Mouse (Mus musculus) small intestine, adult 2 months (tissue): ENCODE results near the gene Lacc1. TPM values are rescaled to one million over a fixed set of nuclear protein-coding genes. Genes with fewer than 3 reads are reported as not detected.
"Not testable (repeated sequence)": the region's sequence is repeated elsewhere in the genome, so short reads cannot be mapped to it uniquely, and the experiment has no call there.

Experiments
- H3K27ac ChIP-seq: fragments of 200-500 bp; 2 replicates; pipeline ENCODE4 v1.5.1; 2012; ENCODE audit warnings: low read depth, low read length, control low read depth, inconsistent platforms; ENCODE audit not compliant: insufficient read depth
- H3K27me3 ChIP-seq: fragments of 200-500 bp; 2 replicates; pipeline ENCODE4 v1.6.1; 2012; ENCODE audit warnings: mild to moderate bottlenecking, moderate library complexity, low read length, inconsistent platforms; ENCODE audit not compliant: control insufficient read depth, insufficient read depth
- H3K36me3 ChIP-seq: fragments of 200-500 bp; 2 replicates; pipeline ENCODE4 v1.6.1; 2012; ENCODE audit warnings: mild to moderate bottlenecking, low read length, control low read depth, inconsistent platforms; ENCODE audit not compliant: control insufficient read depth, insufficient read depth
- H3K4me1 ChIP-seq: fragments of 200-500 bp; 2 replicates; pipeline ENCODE4 v1.6.1; 2012; ENCODE audit warnings: low read length, inconsistent platforms, mixed read lengths; ENCODE audit not compliant: control insufficient read depth, insufficient read depth, insufficient read length
- H3K4me3 ChIP-seq: fragments of 200-500 bp; 2 replicates; pipeline ENCODE4 v1.5.1; 2012; ENCODE audit warnings: low read depth, mild to moderate bottlenecking, control low read depth, inconsistent platforms, low read length, moderate library complexity
- CTCF ChIP-seq: fragments of 200-500 bp; IDR thresholded peaks from 2 replicates; pipeline ENCODE4 v1.5.1; 2012; ENCODE audit warnings: low read depth, mild to moderate bottlenecking, control low read depth, inconsistent platforms, low read length, moderate library complexity, mixed read lengths; ENCODE audit not compliant: insufficient replicate concordance, insufficient read length; ENCODE audit errors: extremely low read depth
- POLR2A ChIP-seq: fragments of 200-500 bp; IDR thresholded peaks from 2 replicates; pipeline ENCODE4 v1.6.1; 2012; ENCODE audit warnings: low read depth, mild to moderate bottlenecking, control low read depth, inconsistent platforms, low read length, moderate library complexity
- WGBS: fragments of 180-500 bp; shearing (Covaris S2); methylation state at CpG from one replicate; pipeline ENCODE4 v1.1.7; 2018; 5-methylcytosine and 5-hydroxymethylcytosine counted together
- polyA plus RNA-seq: library from polyadenylated mRNA; depleted of rRNA; stranded (reverse); fragments of >200 nt; gene quantifications from 2 replicates; pipeline ENCODE4 v1.2.3, GENCODE M21; 2012

Lacc1 gene
- polyA plus RNA-seq, 1 experiment = 4.1 TPM

DNA sequence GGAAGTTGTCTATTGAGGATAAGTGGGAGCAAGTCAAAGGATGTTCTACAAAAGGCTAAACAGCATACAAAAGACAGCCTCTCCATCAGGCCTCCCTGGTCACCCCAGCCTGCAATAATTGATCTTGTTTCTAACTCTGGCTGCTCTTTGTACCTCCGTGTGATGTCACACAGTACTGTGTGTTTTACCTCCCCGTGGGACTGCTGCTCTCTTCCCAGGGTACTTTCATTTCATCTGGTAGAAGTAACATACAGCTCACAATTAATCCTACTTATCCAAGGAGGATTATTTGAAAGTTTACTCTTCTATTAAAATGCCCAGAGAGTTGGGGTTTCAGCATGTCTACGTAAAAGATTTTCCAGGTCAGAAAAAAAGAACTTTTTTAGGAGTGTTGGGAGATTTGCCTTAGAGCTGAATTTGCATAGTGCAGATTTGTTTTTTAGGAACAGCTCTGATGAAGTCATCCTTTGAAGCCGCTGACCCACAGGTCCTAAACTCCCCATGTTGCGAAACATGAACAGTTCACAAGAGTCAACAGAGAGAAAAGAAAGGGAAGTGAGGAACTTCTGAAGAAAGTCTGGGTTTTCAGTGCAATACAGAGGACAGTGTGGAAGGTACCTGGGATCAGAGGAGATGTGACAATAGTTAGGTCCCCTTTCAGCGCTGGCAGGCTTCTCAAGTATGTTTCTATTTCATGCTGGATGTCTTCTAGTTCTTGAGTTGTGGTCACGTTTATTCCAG, 2.4 kb downstream of the Lacc1 start:
- H3K36me3 ChIP-seq = no peaks in the 10 kb centered on the region
- H3K4me3 ChIP-seq = no peak overlapping the region
- TF ChIP-seq CTCF (no peak), POLR2A (no peak)
- H3K27me3 ChIP-seq = no peaks in the 10 kb centered on the region
- H3K27ac ChIP-seq = 0 out of 2 replicates have a peak overlapping the region, but pooled peaks have one; percentile 12
- H3K4me1 ChIP-seq = peaks cover 10% of the 10 kb centered on the region; the same call in 1 of the 2 replicates
- 51% methylated on average over 7 of the region's 7 CpGs for WGBS

DNA sequence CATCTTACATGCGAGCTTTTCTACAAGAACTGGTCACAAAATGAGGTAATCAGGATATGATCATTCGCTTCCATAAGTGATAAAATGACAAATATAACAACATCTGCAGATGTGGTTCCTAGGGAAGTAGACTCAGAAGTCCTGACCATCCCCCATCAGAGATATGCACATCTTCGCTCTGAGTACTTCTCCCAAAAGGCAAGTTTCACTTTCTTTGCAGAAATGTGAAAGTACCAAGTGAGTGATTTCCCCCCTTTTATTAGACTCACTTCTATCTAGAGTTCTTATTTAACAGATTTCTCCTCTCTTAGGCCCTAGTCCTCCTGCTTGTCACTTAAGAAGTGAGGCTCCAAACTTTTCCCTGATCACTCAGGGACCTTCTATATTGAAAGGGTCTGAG, 3.3 kb downstream of the Lacc1 start:
- H3K4me3 ChIP-seq = no peak overlapping the region
- H3K36me3 ChIP-seq = no peaks in the 10 kb centered on the region
- no peak overlapping the region for H3K27ac ChIP-seq
- peaks cover 10% of the 10 kb centered on the region; the same call in 1 of the 2 replicates for H3K4me1 ChIP-seq
- TF ChIP-seq CTCF (no peak), POLR2A (no peak)
- whole genome bisulfite sequencing = 84% methylated on average over 3 of the region's 3 CpGs
- H3K27me3 ChIP-seq = no peaks in the 10 kb centered on the region

DNA sequence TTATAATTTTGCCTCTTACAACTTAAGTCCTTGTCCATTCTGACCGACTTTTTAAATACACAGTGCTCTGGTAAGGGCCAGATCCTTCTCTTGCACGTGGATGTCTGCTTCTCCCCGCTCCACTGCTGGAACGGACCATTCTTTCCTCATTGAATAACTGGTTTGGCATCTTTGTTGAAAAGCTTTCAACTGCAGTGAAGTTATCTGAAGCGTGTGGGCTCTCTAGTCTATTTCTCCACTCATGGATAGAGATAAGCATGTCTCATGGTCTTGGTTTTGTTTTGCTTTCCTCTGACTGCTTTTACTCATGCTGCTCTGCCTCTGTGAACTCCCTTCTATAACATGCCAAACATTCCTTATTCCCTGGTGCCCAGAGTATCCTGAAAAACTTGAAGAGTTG, 4.3 kb downstream of the Lacc1 start:
- H3K4me1 ChIP-seq = peaks cover 6% of the 10 kb centered on the region; the same call in 1 of the 2 replicates
- no peaks in the 10 kb centered on the region for H3K27me3 ChIP-seq
- no peak overlapping the region for H3K27ac ChIP-seq
- WGBS = 85% methylated on average over 5 of the region's 5 CpGs
- no peak overlapping the region for H3K4me3 ChIP-seq
- no peak for TF ChIP-seq POLR2A
- TF ChIP-seq CTCF = no peak
- H3K36me3 ChIP-seq = no peaks in the 10 kb centered on the region

DNA sequence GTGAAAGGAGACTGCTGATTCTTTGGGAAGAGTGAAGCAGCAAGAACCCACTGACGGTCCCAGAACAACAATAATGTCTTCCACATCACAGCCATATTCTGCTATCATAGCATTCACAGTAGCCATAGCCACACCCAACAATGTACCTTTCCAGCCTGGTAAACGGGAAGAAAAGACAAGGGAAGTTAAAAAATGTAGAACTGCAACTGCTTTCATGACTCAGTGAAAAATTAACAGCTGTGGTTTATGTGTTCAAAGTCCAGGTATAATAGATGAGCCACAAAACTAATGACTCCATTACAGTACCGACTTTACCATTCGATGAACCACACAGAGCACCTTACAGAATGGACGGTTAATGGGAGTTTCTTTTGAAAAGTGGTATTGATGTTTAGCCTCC, 5.9 kb downstream of the Lacc1 start:
- Histone ChIP-seq H3K27me3 (no peaks in the 10 kb centered on the region), H3K27ac (no peak overlapping the region), H3K4me1 (peaks cover 4% of the 10 kb centered on the region; the same call in 1 of the 2 replicates), H3K36me3 (no peaks in the 10 kb centered on the region), H3K4me3 (no peak overlapping the region)
- TF ChIP-seq POLR2A = no peak
- TF ChIP-seq CTCF = no peak
- 22% methylated on average over 5 of the region's 5 CpGs for WGBS

DNA sequence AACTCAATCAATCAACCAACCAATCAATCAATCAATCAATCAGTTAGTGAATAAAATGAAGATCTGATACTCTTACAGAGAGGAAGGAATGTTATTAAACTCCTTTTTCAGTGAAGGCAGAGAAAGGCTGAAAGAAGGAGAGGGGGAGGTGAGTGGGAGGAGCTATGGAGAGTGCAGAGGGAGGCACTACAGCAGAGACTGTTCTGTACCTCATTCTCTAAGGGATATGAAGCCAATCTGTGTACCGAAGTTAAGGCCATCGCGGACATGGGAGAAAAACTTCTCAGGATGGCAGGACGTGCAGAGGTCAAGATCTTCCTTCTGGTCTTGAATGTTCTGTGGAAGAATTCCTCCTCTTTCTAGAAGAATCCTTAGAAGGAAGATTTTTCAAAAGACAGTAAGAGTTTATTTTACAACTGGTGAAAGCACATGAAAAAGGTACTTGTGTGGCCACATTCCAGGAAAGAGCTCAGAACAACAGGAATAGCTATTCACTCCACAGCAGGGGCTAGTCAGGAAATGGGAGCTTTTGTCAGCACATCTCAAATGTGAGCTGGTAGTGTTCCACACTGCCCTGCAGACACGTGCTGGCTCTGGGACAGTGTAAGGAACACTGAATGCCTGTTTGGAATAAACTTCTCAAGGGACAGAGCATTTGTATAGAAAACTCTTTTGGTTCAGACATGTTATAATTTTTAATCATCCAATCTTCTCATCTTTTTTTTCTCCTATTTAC, 7.2 kb downstream of the Lacc1 start:
- Histone ChIP-seq H3K27ac (no peak overlapping the region), H3K4me1 (peaks cover 3% of the 10 kb centered on the region; the same call in 1 of the 2 replicates), H3K36me3 (no peaks in the 10 kb centered on the region), H3K27me3 (no peaks in the 10 kb centered on the region), H3K4me3 (no peak overlapping the region)
- WGBS = 73% methylated on average over 5 of the region's 5 CpGs
- TF ChIP-seq POLR2A (no peak), CTCF (no peak)

DNA sequence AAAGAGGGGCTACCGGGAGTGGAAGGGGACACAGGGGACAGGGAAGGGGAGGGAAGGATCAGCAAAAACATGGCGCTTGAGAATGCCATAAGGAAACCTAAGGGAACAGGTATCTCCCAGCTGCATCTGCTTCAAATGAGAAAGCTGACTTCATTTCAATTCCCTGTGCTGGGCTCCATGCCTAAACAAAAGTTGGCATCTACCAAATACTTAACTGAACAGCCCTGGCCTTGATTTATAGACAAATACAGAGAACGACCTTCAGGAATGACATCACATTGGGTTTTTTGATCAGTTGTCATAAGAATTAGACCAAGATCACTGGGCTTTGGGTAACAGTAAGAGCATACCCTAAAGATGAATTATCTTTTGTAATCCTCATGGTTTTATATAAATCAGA, 12.2 kb downstream of the Lacc1 start:
- Histone ChIP-seq H3K4me3 (no peak overlapping the region), H3K4me1 (no peaks in the 10 kb centered on the region), H3K36me3 (peaks cover 1% of the 10 kb centered on the region; the same call in 1 of the 2 replicates), H3K27ac (no peak overlapping the region), H3K27me3 (no peaks in the 10 kb centered on the region)
- 87% methylated on average over 3 of the region's 3 CpGs for WGBS
- no peak for TF ChIP-seq POLR2A
- no peak for TF ChIP-seq CTCF

DNA sequence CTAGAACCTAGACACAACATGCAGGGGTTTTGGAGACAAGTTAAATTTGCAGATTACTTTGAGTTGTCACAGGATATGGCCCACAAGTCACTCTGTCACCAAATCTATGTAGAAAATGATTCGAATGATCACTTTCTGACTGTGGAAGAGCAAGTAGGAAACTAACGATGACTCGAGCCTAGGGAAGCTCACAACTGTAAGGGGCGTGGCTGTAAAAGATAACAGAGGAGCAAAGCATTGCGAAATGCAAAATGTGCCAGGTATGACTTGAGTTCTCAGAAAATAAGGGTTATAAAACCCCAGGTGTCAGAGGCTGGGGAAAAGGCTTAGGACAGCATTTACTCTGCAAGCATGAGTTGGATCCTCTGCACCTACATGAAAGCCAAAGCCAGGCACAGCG, 19.5 kb downstream of the Lacc1 start:
- Histone ChIP-seq H3K4me1 (peaks cover 2% of the 10 kb centered on the region; the same call in 1 of the 2 replicates), H3K4me3 (no peak overlapping the region), H3K27ac (no peak overlapping the region), H3K27me3 (no peaks in the 10 kb centered on the region), H3K36me3 (peaks cover 1% of the 10 kb centered on the region; the same call in 1 of the 2 replicates)
- WGBS = 25% methylated on average over 6 of the region's 6 CpGs
- TF ChIP-seq POLR2A = no peak
- TF ChIP-seq CTCF = no peak

DNA sequence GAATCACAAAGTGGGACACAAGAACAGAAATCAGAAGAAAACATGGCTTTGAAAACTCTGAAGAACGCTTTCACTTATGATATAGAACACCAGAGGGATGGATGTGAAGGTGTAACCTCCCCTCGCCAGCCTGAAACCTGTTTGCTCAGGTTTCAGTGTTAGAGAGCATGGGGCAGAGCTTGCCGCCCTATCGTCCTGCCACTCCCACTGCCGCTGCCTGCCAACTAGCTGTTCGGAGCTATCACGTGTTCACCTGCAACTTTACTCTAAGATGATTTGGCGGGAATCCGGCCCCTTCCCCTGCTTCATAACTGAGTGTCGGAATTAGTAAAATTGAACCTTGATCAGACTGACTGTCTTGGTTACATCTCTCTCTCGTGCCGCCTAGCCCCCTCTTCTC, 19.9 kb downstream of the Lacc1 start:
- H3K36me3 ChIP-seq, H3K4me3 ChIP-seq, H3K27ac ChIP-seq, H3K4me1 ChIP-seq, H3K27me3 ChIP-seq: not testable (repeated sequence)
- WGBS = 23% methylated on average over 12 of the region's 12 CpGs
